Mouse (Mus musculus): Measurements from ENCODE around the gene Zfp622. TPM values are rescaled to one million over a fixed set of nuclear protein-coding genes. Genes with fewer than 3 reads are reported as not detected.

Zfp622 gene
- 13.6 and 17.5 TPM in 2 replicates for polyA plus RNA-seq (2012; rRNA removed)

DNA sequence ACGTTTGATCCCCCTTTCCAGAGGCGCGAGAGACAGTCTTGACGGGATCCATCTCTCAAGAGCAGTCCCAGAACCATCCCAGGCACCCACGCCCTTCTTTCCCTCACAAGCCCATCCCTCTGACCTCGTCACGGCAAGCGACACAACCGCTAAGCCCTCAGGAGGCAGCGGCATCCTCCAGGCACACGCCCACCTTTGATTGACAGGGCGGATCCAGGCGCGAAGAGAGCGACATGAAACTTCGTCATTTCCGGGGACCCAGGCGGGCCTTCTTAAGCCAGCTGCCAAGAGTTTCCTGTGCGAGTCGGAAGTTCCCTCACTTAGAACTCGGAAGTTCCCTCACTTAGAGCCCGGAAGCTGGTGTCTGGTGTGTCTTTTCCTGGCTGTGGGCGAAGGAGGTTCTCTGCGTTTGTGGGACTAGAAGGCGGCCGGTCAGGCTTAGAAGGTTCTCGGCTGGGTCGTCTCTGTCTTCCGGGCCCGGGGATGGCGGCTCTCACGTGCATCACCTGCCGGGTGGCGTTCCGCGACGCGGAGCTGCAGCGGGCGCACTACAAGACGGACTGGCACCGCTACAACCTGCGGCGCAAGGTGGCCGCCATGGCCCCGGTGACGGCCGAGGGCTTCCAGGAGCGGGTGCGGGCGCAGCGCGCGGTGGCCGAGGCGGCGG is at the start of gene Zfp622:
Zfp622 (plus strand) TSS at position 300 of the 667 bp plus-strand sequence.
- WGBS: under 1% methylated on average over 57 of the region's 57 CpGs
- peak; percentile 90 for DNase-seq
- TF ChIP-seq POLR2A (IDR thresholded peaks at IDR 0.05; ENCODE audit: borderline replicate concordance, extremely low read depth, low read depth, low read length) (peak; percentile 59; the same call in 1 of the 2 replicates), CTCF (IDR thresholded peaks at IDR 0.05; ENCODE audit: insufficient read depth, low read length) (no peak)
- peak within 1 kb of the TSS; percentile 81 for H3K4me3 ChIP-seq (replicated peaks; ENCODE audit: extremely low read depth, low read depth, low read length)
- H3K4me1 ChIP-seq (ENCODE audit: control insufficient read depth, insufficient read depth, low read length): peaks cover 9% of the 10 kb centered on the region

DNA sequence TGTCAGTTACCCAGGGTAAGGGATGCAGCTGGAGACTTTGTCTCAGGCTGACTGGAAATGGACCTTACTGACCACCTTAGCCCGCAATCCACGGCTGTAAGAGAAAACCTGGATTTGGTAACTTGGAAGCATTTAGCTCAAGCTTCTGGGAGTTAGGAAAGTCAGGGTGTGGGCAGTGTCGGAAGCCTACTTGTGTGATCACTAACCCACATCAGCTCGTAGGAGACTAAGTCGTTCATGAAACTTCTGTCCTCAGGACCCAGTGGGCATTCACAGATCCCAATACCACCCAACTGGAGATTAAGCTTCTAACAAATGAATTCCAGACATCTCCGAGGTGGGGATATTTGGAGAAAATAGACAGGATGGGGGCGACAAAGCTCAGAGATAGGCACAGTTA is 49.8 kb upstream of the Zfp622 start:
- H3K4me3 ChIP-seq (replicated peaks; ENCODE audit: extremely low read depth, low read depth, low read length): no peak overlapping the region
- TF ChIP-seq POLR2A (IDR thresholded peaks at IDR 0.05; ENCODE audit: borderline replicate concordance, extremely low read depth, low read depth, low read length) (no peak), CTCF (IDR thresholded peaks at IDR 0.05; ENCODE audit: insufficient read depth, low read length) (no peak)
- DNase-seq: no peak
- peaks cover 9% of the 10 kb centered on the region for H3K4me1 ChIP-seq (ENCODE audit: control insufficient read depth, insufficient read depth, low read length)
- WGBS: 88% methylated on average over 7 of the region's 7 CpGs

DNA sequence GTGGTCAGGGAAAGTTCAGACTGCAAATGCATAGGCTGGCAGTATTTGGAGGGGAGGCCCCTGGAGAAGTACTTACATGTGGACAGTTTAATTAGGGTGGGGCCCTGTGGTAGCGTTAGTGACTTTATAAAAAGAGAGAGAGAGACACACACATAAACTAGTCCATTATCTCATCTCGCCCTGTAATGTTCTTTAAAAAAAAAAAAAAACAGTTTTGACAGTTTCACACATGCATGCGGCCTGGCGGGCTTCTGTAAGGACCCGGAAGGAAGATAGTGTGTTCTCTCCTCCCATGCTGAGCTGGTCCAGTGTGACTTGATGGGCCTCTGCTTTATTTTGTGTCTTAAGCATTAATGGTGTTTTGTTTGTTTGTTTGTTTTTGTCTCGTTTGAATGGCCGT is 45.7 kb upstream of the Zfp622 start:
- TF ChIP-seq POLR2A (IDR thresholded peaks at IDR 0.05; ENCODE audit: borderline replicate concordance, extremely low read depth, low read depth, low read length) (no peak), CTCF (IDR thresholded peaks at IDR 0.05; ENCODE audit: insufficient read depth, low read length) (no peak)
- 85% methylated on average over 7 of the region's 7 CpGs for WGBS
- no peak for DNase-seq
- peaks cover 2% of the 10 kb centered on the region; the same call in 1 of the 2 replicates for H3K4me1 ChIP-seq (ENCODE audit: control insufficient read depth, insufficient read depth, low read length)
- H3K4me3 ChIP-seq (replicated peaks; ENCODE audit: extremely low read depth, low read depth, low read length): no peak overlapping the region

DNA sequence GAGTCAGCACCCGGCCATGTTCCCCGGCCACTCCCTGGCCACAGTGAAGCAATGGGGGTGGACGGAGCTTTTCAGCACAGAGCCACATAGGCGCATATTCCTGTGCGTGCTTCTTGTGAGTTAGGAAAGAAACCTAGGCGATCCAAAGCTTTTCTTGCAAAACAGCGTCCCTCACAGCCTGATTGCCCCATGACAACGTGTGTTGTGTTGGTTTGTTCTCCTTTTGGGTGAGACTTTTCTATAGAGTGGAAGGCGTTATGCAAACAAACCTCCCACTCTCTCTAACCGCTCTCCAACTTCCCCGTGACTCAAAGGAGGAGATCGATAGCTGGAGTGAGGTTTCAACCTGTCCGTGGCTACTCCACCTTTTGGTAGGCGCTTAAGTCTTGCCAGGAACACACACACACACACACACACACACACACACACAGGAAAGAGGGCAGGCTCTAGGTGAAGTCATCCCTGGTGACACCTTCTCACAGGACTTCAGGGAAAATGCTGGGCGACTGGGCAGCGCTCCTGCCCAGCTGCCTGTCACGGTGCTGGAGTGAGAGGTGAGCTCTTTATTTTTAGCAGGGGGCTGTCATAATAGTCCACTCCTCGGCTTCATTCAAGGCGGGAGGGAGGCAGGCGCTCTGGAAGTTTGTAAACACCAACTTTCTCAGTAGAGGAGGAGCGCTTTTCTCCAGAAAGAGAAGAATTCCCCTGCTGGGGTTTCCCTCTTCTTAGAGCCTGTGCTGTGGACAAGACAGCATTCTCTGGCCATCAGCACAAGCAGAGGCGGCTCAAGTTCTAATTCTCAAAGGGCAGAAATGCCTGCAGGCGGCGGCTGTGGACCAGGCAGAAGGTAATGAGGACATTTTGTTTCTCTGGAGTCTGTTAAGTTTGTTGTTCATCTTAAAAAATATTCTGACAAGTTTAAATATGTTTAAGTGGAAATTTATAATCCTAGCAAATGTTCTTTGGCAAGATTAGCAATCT is 43.5 kb upstream of the Zfp622 start:
- DNase-seq: peak; percentile 52
- no peak for TF ChIP-seq POLR2A (IDR thresholded peaks at IDR 0.05; ENCODE audit: borderline replicate concordance, extremely low read depth, low read depth, low read length)
- no peak for TF ChIP-seq CTCF (IDR thresholded peaks at IDR 0.05; ENCODE audit: insufficient read depth, low read length)
- 30% methylated on average over 24 of the region's 24 CpGs for WGBS
- Histone ChIP-seq H3K4me1 (ENCODE audit: control insufficient read depth, insufficient read depth, low read length) (peaks cover 4% of the 10 kb centered on the region), H3K4me3 (replicated peaks; ENCODE audit: extremely low read depth, low read depth, low read length) (peak overlapping the region; percentile 38)

DNA sequence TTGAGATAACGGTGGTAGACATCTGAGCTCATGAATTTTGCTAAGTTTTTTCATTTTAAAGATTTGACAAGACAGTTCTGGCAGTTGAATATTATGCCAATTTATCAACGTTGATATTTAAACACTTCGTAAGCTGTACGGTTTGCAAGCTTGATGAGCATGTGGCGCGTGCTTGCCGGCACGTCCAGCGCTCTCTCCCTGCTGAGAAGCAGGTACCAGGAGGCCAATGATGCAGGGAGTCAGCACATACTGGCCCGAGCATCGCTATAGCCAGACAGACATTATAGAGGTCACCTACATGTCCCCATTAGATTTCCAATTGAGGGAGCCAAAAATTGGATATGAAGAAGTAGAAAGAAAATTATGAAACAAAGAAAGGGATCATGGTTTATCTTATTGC is 42.7 kb upstream of the Zfp622 start:
- 72% methylated on average over 11 of the region's 11 CpGs for WGBS
- Histone ChIP-seq H3K4me3 (replicated peaks; ENCODE audit: extremely low read depth, low read depth, low read length) (no peak overlapping the region), H3K4me1 (ENCODE audit: control insufficient read depth, insufficient read depth, low read length) (peaks cover 4% of the 10 kb centered on the region)
- TF ChIP-seq POLR2A (IDR thresholded peaks at IDR 0.05; ENCODE audit: borderline replicate concordance, extremely low read depth, low read depth, low read length) (no peak), CTCF (IDR thresholded peaks at IDR 0.05; ENCODE audit: insufficient read depth, low read length) (no peak)
- DNase-seq: no peak

DNA sequence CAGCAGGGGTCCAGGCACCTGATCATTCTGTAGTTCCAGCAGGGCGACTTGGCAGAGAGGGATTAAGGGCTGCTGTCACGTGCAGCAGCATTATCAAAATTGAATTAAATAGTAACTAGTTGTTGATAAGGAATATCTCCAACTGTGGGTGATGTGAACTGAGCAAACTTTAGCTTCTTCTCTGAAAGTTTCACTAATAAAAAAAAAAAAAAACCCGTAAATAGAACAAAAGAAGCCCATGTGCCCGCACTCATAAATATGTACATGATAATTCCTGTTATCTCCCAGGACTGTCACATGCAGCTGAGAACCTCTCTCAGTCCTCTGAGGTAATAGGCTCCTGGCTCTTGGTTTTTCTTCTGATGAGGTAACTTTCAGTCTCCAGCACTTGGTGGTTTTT is 41.8 kb upstream of the Zfp622 start:
- Histone ChIP-seq H3K4me3 (replicated peaks; ENCODE audit: extremely low read depth, low read depth, low read length) (no peak overlapping the region), H3K4me1 (ENCODE audit: control insufficient read depth, insufficient read depth, low read length) (peaks cover 6% of the 10 kb centered on the region)
- no peak for TF ChIP-seq POLR2A (IDR thresholded peaks at IDR 0.05; ENCODE audit: borderline replicate concordance, extremely low read depth, low read depth, low read length)
- TF ChIP-seq CTCF (IDR thresholded peaks at IDR 0.05; ENCODE audit: insufficient read depth, low read length): no peak
- WGBS: 66% methylated on average over 4 of the region's 4 CpGs
- DNase-seq: no peak

DNA sequence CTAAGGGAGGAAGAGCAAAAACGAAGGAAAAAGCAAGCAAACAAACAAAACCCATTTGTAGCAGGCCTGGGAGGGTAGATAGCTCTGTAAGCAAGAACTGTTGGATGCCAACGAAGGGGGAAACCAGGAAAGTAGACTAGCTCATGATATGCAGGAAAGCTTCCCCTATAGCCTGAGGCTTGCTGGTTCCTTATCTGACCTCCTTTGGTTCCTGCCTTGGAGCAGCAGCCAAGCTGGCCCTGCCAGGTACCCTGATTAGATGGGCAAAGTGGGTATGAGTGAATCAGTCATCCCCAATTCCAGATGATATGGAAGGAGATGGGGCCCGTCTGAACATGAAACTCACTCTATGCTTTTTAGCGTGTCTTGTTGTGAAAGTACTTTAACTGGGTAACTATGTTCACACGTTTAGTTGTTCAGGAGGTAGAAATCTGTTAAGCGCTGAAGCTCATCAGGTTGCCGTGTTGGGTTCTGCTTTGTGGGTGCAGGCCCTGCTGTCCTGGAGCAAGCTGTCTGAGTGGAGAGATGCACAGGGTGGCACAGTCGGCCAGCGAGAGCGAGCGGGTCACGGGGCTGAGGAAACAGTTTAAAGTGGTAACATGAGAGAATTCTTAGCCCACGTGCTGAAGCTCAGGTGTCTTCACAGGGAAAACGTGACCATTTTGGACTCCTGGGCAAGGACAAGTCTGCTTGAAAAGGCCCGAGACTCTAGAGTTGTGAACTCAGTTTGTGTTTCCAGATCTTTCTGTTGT is 40.6 kb upstream of the Zfp622 start:
- WGBS: 75% methylated on average over 15 of the region's 15 CpGs
- DNase-seq: no peak
- H3K4me3 ChIP-seq (replicated peaks; ENCODE audit: extremely low read depth, low read depth, low read length): no peak overlapping the region
- TF ChIP-seq POLR2A (IDR thresholded peaks at IDR 0.05; ENCODE audit: borderline replicate concordance, extremely low read depth, low read depth, low read length): no peak
- no peak for TF ChIP-seq CTCF (IDR thresholded peaks at IDR 0.05; ENCODE audit: insufficient read depth, low read length)
- H3K4me1 ChIP-seq (ENCODE audit: control insufficient read depth, insufficient read depth, low read length): peaks cover 7% of the 10 kb centered on the region

DNA sequence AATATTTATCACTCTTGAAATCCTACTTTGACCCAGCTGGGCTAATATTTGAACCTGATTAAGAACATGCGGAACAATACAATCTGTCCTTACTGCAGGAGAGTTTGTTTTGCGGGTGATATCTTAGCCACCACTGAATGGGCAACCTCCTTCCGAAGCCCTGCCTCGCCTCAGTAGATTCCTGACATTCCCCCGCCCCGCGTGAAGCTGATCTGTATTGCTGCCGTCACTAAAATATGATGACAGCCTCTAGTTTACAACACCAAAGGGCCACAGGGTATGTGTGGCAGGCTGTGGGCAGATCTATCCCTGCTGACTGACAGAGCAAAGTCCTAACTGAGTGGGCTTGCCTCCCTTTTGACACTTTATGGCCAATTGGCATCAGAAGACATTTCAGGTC is 38.9 kb upstream of the Zfp622 start:
- no peak for DNase-seq
- 57% methylated on average over 8 of the region's 8 CpGs for WGBS
- Histone ChIP-seq H3K4me1 (ENCODE audit: control insufficient read depth, insufficient read depth, low read length) (peaks cover 10% of the 10 kb centered on the region), H3K4me3 (replicated peaks; ENCODE audit: extremely low read depth, low read depth, low read length) (no peak overlapping the region)
- TF ChIP-seq CTCF (IDR thresholded peaks at IDR 0.05; ENCODE audit: insufficient read depth, low read length) (no peak), POLR2A (IDR thresholded peaks at IDR 0.05; ENCODE audit: borderline replicate concordance, extremely low read depth, low read depth, low read length) (no peak)

DNA sequence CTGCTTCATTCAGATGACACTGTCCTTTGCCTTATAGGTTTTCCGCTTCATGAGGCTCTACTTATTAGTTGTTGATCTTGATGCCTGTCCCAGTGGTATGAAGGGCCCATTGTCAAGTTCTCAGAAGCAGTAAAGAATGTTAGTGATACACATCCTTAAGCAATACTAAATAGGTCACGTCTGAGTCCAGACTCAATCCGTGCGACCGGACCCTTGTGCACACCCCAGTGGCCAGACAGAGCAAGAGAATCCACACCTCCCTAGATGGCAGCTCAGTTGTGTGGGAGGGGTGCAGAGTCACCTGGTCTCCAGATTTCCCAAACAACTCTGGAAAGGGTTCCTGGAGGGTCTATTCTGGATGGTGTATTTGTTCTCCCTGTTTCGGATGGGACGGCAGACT is 37.7 kb upstream of the Zfp622 start:
- WGBS: 88% methylated on average over 7 of the region's 7 CpGs
- TF ChIP-seq CTCF (IDR thresholded peaks at IDR 0.05; ENCODE audit: insufficient read depth, low read length) (no peak), POLR2A (IDR thresholded peaks at IDR 0.05; ENCODE audit: borderline replicate concordance, extremely low read depth, low read depth, low read length) (no peak)
- no peak overlapping the region for H3K4me3 ChIP-seq (replicated peaks; ENCODE audit: extremely low read depth, low read depth, low read length)
- H3K4me1 ChIP-seq (ENCODE audit: control insufficient read depth, insufficient read depth, low read length): peaks cover 9% of the 10 kb centered on the region
- no peak for DNase-seq
